Mouse (Mus musculus) stomach, adult 2 months (tissue): ENCODE data around the gene Ssh1. TPM values are rescaled to one million over a fixed set of nuclear protein-coding genes. Genes with fewer than 3 reads are reported as not detected.

ENCODE experiments used
- polyA plus RNA-seq: library from polyadenylated mRNA; depleted of rRNA; stranded (reverse); fragments of >200 nt; gene quantifications from 2 replicates; pipeline ENCODE4 v1.2.3, GENCODE M21; 2012; rRNA removed

The Ssh1 gene
- 4.1 and 4.8 TPM in 2 replicates for polyA plus RNA-seq

DNA sequence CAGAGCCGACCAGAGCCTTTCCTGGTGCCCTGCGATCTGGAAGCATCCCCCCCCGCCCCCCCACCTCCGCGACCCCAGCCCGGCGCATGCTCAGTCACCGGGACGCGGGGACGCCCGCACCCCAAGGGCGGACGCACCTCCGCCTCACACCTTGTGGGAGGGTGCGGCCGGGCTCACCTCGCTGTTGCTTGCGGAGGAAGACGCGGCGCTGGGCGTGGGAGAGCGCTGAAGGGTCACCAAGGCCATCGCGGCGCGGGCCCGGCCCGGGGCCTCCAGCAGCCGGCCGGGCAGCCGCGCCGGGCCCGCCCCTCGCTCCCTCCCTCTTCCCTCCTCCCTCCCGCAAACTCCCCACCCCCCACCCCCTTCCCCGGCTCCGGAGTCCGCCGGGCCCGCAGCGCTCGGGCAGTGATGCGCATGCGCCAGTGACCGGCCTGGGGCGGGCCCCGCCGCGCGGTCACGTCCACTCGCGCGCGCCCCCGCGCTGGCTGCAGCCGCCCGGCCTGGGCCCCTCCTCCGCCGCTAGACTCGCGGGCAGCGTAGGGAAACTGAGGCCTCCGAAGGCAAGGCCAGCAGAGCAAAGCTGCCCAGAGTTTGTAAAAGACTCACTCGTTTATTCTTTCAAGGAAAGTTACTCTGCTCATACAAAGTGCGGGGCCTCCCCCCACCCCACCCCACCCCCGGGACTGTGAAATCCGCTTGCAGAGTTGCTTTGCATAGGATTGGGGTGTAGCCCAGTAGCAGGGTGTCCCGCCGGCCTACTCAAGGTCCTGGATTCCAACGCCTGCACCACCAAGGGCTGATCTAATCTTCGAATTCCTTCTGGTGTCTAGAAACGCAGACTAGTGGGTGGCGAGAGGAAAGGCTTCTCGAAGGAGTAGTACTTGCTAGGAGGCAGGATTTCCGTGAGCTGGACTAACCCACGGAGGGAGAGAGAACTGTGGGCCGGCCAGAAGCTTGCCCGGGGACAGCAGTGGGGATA is at the start of gene Ssh1:
TSS of gene Ssh1 (minus strand) at position 408 of the 979 bp plus-strand sequence.

DNA sequence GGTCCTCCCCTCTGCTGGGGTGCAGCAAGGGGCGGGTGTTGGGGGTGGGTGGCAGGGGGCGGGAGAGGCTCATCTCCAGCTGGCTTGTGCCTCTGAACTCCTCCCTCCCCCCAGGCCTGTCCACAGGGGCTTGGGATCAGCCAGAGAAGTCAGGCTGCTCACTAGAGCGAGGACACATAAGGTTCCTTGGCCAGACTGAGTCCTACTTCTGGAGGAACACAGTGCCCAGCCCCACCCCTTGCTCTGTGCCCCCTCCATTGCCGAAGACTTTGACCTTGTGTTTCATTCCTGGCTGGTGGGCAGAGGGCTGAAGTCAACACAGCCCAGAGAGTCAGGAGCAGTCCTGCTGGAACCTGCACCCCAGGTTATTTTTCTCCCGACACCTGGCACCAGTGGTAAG is 9.8 kb upstream of the Ssh1 start, which contains the start of gene Dao:
TSS of gene Dao (plus strand) at position 162 of the 400 bp plus-strand sequence.

DNA sequence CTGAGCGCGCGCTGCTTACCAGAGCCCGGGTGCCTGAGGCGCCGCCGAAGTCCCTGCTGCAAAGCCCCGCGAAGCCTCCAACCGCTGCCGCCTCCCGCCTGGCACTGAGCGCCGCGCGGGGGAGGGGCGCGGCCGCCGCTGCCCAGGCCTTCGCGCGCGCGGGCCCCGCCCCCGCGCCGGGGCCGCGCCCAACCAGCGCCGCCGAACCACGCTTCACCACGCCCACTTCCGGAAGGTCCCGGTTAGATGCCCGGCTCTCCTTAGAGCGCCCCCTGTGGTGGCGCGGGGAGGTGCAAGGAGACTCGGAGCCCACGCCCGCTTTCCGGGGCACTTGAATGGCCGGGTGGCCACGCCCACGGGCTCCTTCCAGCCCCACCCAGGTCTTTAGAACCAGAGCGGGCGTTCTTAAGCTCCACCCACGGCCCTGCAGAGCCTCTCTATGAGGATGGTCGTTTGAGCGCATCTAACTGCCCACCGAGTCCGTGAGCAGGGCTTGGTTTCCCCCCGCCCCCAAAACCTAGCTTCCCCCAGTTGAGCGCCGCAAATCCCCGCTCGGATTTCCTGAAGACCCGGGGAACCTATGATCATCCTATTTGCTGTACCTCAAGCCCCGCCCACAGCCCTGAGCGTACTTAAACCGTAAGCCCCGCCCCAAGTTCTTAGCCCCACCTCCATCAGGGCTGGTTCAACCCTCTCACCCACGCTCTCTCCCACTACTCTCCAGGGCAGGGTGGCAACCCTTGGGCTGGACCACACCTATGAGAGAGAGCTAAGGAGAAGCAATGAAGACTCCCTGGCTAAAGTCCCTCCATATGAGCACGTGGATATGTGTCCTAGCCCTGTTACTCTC is 84.9 kb downstream of the Ssh1 start, which contains the start of gene Coro1c:
TSS of gene Coro1c (minus strand) at position 167 of the 850 bp plus-strand sequence.

Other genes starting within 250 kb of the Ssh1 start
- 5.0 and 6.0 TPM in 2 replicates for gene Sart3, start 221.4 kb downstream of the Ssh1 start, polyA plus RNA-seq
- gene Iscu, start 221.1 kb downstream of the Ssh1 start, polyA plus RNA-seq, result 31.9 and 32.7 TPM in 2 replicates
- gene Tmem119, start 193.4 kb downstream of the Ssh1 start, polyA plus RNA-seq, result 7.8 and 12.2 TPM in 2 replicates
- 8.2 and 12.8 TPM in 2 replicates for gene Selplg, start 161.2 kb downstream of the Ssh1 start, polyA plus RNA-seq
- 39.2 and 44.7 TPM in 2 replicates for gene Coro1c, start 85.1 kb downstream of the Ssh1 start, polyA plus RNA-seq
- not detected in 2 replicates for gene Dao, start 9.8 kb upstream of the Ssh1 start, polyA plus RNA-seq
- gene Usp30, start 71.6 kb upstream of the Ssh1 start, polyA plus RNA-seq, result 6.8 and 8.5 TPM in 2 replicates
- gene Svop, start 97.7 kb upstream of the Ssh1 start, polyA plus RNA-seq, result 0.25 and 0.28 TPM in 2 replicates
- 4.9 and 6.8 TPM in 2 replicates for gene Alkbh2, start 134.3 kb upstream of the Ssh1 start, polyA plus RNA-seq
- gene Ung, start 136.5 kb upstream of the Ssh1 start, polyA plus RNA-seq, result 3.5 and 5.4 TPM in 2 replicates
- 23.1 and 25.0 TPM in 2 replicates for gene Acacb, start 152.6 kb upstream of the Ssh1 start, polyA plus RNA-seq